Mouse (Mus musculus) midbrain, embryonic 11.5 days (tissue): Measurements from ENCODE around the gene Fbll1. TPM values are rescaled to one million over a fixed set of nuclear protein-coding genes. Genes with fewer than 3 reads are reported as not detected.

Experiments
- ATAC-seq: fragments of 200-750 bp; cut with Nextera tagmentation; 2 replicates; pipeline ENCODE4 v1.8.0; 2017; ENCODE audit warnings: moderate TSS enrichment, moderate library complexity; ENCODE audit not compliant: low FRiP score
- DNase-seq: peaks from one replicate; pipeline ENCODE4 v3.0.0; 2015; ENCODE audit warnings: low spot score; ENCODE audit errors: missing footprints
- H3K27ac ChIP-seq: fragments of 300-500 bp; sonication (generic); 2 replicates; pipeline ENCODE4 v1.5.1; 2014; ENCODE audit warnings: low read depth, low read length
- H3K27me3 ChIP-seq: fragments of 300-500 bp; sonication (generic); 2 replicates; pipeline ENCODE4 v1.6.1; 2014; ENCODE audit warnings: mild to moderate bottlenecking, low read length, moderate library complexity, mixed read lengths; ENCODE audit not compliant: control insufficient read depth, insufficient read depth
- H3K36me3 ChIP-seq: fragments of 300-500 bp; sonication (generic); 2 replicates; pipeline ENCODE4 v1.6.1; 2014; ENCODE audit warnings: mild to moderate bottlenecking, low read length, moderate library complexity, mixed read lengths; ENCODE audit not compliant: control insufficient read depth, insufficient read depth
- H3K4me1 ChIP-seq: fragments of 300-500 bp; sonication (generic); 2 replicates; pipeline ENCODE4 v1.6.1; 2014; ENCODE audit warnings: low read length; ENCODE audit not compliant: control insufficient read depth, insufficient read depth
- H3K4me2 ChIP-seq: fragments of 300-500 bp; sonication (generic); 2 replicates; pipeline ENCODE4 v1.6.1; 2014; ENCODE audit warnings: mild to moderate bottlenecking, moderate library complexity
- H3K4me3 ChIP-seq: fragments of 300-500 bp; sonication (generic); 2 replicates; pipeline ENCODE4 v1.5.1; 2014; ENCODE audit warnings: low read depth, low read length
- H3K9ac ChIP-seq: fragments of 300-500 bp; sonication (generic); 2 replicates; pipeline ENCODE4 v1.6.1; 2014; ENCODE audit warnings: low read length
- H3K9me3 ChIP-seq: fragments of 300-500 bp; sonication (generic); 2 replicates; pipeline ENCODE4 v1.6.1; 2016; ENCODE audit warnings: low read length; ENCODE audit not compliant: control insufficient read depth
- WGBS: fragments of 180-500 bp; shearing (Covaris S2); extraction: QIAGEN DNeasy Blood & Tissue Kit; methylation state at CpG from one replicate; pipeline ENCODE4 v1.1.7; 2014; 5-methylcytosine and 5-hydroxymethylcytosine counted together
- polyA plus RNA-seq: library from polyadenylated mRNA; unstranded; fragments of >200 nt; fragmentation: Nextera tagmentation; extraction: Ambion mirVana; gene quantifications from 2 replicates; pipeline ENCODE4 v1.2.1, GENCODE M21; 2014

Gene Fbll1
- polyA plus RNA-seq, 1 experiment from 2014 or later, result 3.8 TPM

GRCm38 (mm10) chr11:35834022-35834760, 35.5 kb upstream of the Fbll1 start, which contains the start of gene Rars:
TSS of gene Rars (minus strand) at chr11:35834506.
- Histone ChIP-seq H3K9ac (peak within 1 kb of the TSS; percentile 76), H3K27me3 (no peaks in the 10 kb centered on the region), H3K4me3 (peak within 1 kb of the TSS; percentile 71), H3K4me2 (peak within 1 kb of the TSS; percentile 65), H3K36me3 (peaks cover 6% of the 10 kb centered on the region), H3K27ac (no peak within 1 kb of the TSS), H3K9me3 (no peaks in the 10 kb centered on the region), H3K4me1 (peaks cover 7% of the 10 kb centered on the region)
- peak; percentile 99 for DNase-seq
- ATAC-seq, result peak; percentile 79
- WGBS, result 3% methylated on average over 42 of the region's 46 CpGs

- Histone ChIP-seq H3K36me3 (peaks cover 10% of the 10 kb centered on the region), H3K4me1 (peaks cover 7% of the 10 kb centered on the region), H3K4me2 (peak overlapping the region; percentile 65), H3K9ac (peak overlapping the region; percentile 76; the same call in 1 of the 2 replicates), H3K27ac (no peak overlapping the region), H3K9me3 (no peaks in the 10 kb centered on the region), H3K27me3 (no peaks in the 10 kb centered on the region), H3K4me3 (peak overlapping the region; percentile 71)
- ATAC-seq (no peak), DNase-seq (no peak)
- WGBS, result 86% methylated on average over 6 of the region's 6 CpGs
Measured at GRCm38 (mm10) chr11:35833270-35833669, 34.6 kb upstream of the Fbll1 start.

GRCm38 (mm10) chr11:35832139-35832538, 33.5 kb upstream of the Fbll1 start:
- ATAC-seq (no peak), DNase-seq (no peak)
- Histone ChIP-seq H3K27me3 (no peaks in the 10 kb centered on the region), H3K4me2 (no peak overlapping the region), H3K36me3 (peaks cover 15% of the 10 kb centered on the region), H3K4me1 (peaks cover 7% of the 10 kb centered on the region), H3K4me3 (no peak overlapping the region), H3K9ac (no peak overlapping the region), H3K9me3 (no peaks in the 10 kb centered on the region), H3K27ac (no peak overlapping the region)
- 79% methylated on average over 4 of the region's 4 CpGs for WGBS

- no peak for DNase-seq
- no peak for ATAC-seq
- peaks cover 28% of the 10 kb centered on the region for H3K36me3 ChIP-seq
- no peak overlapping the region for H3K27ac ChIP-seq
- 94% methylated on average over 6 of the region's 6 CpGs for WGBS
- H3K9ac ChIP-seq, result no peak overlapping the region
- H3K4me1 ChIP-seq, result no peaks in the 10 kb centered on the region
- H3K27me3 ChIP-seq, result no peaks in the 10 kb centered on the region
- H3K4me3 ChIP-seq, result no peak overlapping the region
- H3K4me2 ChIP-seq, result no peak overlapping the region
- H3K9me3 ChIP-seq, result no peaks in the 10 kb centered on the region
Measured at GRCm38 (mm10) chr11:35827714-35828113, 29.0 kb upstream of the Fbll1 start.

GRCm38 (mm10) chr11:35816316-35816715, 17.6 kb upstream of the Fbll1 start:
- Histone ChIP-seq H3K4me3 (no peak overlapping the region), H3K27me3 (no peaks in the 10 kb centered on the region), H3K4me1 (no peaks in the 10 kb centered on the region), H3K9me3 (no peaks in the 10 kb centered on the region), H3K4me2 (no peak overlapping the region), H3K36me3 (peaks cover 30% of the 10 kb centered on the region), H3K27ac (no peak overlapping the region), H3K9ac (no peak overlapping the region)
- 92% methylated on average over 12 of the region's 12 CpGs for WGBS
- DNase-seq (no peak), ATAC-seq (no peak)

- no peak overlapping the region for H3K4me2 ChIP-seq
- DNase-seq (no peak), ATAC-seq (no peak)
- H3K27ac ChIP-seq, result no peak overlapping the region
- no peak overlapping the region for H3K4me3 ChIP-seq
- no peaks in the 10 kb centered on the region for H3K27me3 ChIP-seq
- H3K36me3 ChIP-seq, result peaks cover 31% of the 10 kb centered on the region
- H3K9ac ChIP-seq, result no peak overlapping the region
- 90% methylated on average over 10 of the region's 10 CpGs for WGBS
- H3K9me3 ChIP-seq, result no peaks in the 10 kb centered on the region
- H3K4me1 ChIP-seq, result no peaks in the 10 kb centered on the region
Measured at GRCm38 (mm10) chr11:35811458-35811857, 12.8 kb upstream of the Fbll1 start.

DNA sequence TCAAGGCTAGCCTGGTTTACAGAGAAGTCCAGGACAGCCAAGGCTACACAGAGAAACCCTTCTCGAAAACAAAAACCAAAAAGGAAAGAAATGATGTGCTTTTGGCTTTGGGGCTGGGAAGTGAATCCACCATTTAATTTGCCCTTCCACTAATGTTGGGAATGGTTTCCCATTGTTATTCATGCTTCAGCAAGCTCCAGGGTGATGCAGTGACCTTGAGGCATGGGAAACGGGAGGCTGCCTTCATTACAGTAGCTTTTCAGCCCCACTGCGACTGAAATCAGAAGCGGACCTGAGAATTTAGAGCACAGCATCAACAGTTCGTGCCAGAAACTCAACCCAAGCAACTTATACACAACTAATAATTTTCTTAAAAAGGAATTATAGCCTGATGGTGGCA, 2.6 kb upstream of the Fbll1 start:
- WGBS, result 77% methylated on average over 5 of the region's 5 CpGs

GRCm38 (mm10) chr11:35798495-35798820, 226 bp downstream of the Fbll1 start:
- no peaks in the 10 kb centered on the region for H3K36me3 ChIP-seq
- WGBS, result 2% methylated on average over 23 of the region's 23 CpGs
- peak; percentile 89 for ATAC-seq
- H3K27ac ChIP-seq, result no peak overlapping the region; the same call in 1 of the 2 replicates
- DNase-seq, result peak; percentile 94
- no peaks in the 10 kb centered on the region for H3K9me3 ChIP-seq
- peak overlapping the region; percentile 86 for H3K4me2 ChIP-seq
- H3K9ac ChIP-seq, result peak overlapping the region; percentile 61
- peaks cover 5% of the 10 kb centered on the region for H3K4me1 ChIP-seq
- peaks cover 32% of the 10 kb centered on the region for H3K27me3 ChIP-seq
- H3K4me3 ChIP-seq, result peak overlapping the region; percentile 65

More for the DNA sequence above, 2.6 kb upstream of the Fbll1 start:
- Histone ChIP-seq H3K4me1 (peaks cover 5% of the 10 kb centered on the region), H3K9me3 (no peaks in the 10 kb centered on the region), H3K4me2 (no peak overlapping the region), H3K27ac (no peak overlapping the region), H3K9ac (no peak overlapping the region), H3K27me3 (peaks cover 30% of the 10 kb centered on the region), H3K4me3 (no peak overlapping the region), H3K36me3 (no peaks in the 10 kb centered on the region)
- DNase-seq, result no peak
- ATAC-seq, result no peak

DNA sequence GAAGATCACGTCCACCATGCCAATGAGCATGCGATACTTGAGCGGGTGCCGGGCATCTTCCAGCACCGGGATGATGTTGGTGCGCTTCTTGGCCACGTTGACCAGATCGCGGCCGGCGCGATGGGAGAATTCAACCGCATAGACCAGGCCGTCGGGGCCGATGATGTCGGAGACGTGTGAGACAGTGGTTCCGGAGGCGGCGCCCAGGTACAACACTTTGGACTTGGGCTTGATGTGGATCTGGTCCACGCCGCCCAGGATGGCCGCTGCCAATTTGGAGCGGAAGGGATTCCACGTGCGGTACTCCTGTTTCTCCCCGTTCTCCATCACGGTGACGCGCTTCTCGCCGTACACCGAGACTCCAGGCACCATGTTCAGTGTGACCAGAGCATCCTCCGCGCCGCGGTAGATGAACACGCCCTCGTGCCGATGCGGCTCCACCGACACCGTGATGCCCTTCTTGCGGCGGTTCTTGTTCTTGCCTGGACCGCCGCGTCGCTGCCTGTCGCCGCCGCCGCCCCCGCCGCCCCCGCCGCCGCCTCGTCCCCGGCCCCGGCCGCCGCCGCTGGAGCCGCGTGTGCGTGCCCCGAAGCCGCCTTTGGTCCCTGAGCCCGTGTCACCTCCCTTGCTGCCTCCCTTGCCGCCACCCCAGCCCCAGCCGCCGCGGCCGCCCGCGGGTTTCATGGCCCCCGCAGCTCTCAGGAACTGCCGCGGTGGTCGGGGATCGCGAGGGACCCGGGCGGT, 761 bp downstream of the Fbll1 start:
- H3K27me3 ChIP-seq, result peaks cover 32% of the 10 kb centered on the region
- 3% methylated on average over 86 of the region's 86 CpGs for WGBS
- peak; percentile 94 for DNase-seq
- peak overlapping the region; percentile 86 for H3K4me2 ChIP-seq
- H3K4me1 ChIP-seq, result peaks cover 5% of the 10 kb centered on the region
- H3K9ac ChIP-seq, result peak overlapping the region; percentile 61
- ATAC-seq, result peak; percentile 75
- H3K9me3 ChIP-seq, result no peaks in the 10 kb centered on the region
- H3K36me3 ChIP-seq, result no peaks in the 10 kb centered on the region
- peak overlapping the region; percentile 65 for H3K4me3 ChIP-seq
- H3K27ac ChIP-seq, result no peak overlapping the region; the same call in 1 of the 2 replicates
